Mouse (Mus musculus): ENCODE measurements around the gene Ehbp1. TPM values are rescaled to one million over a fixed set of nuclear protein-coding genes. Genes with fewer than 3 reads are reported as not detected.

Gene Ehbp1
- polyA plus RNA-seq, 1 experiment from 2014 or later, result 6.7 TPM

DNA sequence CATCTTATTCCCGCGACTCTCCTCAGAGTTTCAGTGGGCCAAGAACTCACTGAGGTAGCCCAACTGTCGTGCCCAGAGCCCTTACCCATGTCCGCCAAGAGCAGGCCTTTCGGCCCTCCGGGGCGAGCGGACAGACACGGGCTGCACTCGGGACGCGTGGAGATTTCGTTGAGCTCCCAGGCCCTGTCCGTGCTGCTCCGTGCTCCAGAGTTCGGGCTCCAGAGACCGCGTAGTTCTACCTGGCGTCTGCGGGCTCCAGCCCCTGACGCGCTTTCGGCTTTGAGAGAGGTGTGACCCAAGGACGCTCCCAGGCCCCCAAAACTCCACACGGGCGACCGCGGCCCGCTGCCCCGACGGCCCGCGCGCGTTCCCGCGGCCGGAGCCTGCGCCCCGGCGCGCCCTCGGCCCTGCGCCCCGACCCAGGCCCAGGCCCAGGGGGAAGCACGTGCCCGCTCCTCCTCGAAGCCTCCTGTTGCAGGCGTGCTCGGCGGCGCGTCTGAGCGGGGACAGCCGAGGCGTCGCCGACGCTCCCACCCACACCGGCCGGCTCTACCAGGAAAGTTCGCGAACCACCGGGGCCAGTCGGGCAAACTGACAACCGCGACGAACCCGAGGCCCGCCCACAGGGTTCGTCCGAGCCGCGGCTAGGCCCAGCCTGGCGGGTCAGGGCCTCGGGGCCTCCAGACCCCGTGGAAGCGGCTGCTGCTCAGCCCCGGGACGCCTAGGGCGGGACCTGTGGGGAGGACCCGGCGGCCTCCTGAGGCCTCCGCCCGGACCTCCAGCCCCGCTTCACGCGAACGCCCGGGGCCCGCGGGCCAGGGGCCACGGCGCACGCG lies 349.1 kb downstream of the Ehbp1 start:
- H3K4me1 ChIP-seq, result peaks cover 27% of the 10 kb centered on the region
- WGBS, result 2% methylated on average over 96 of the region's 96 CpGs

GRCm38 (mm10) chr11:21988398-21988946 lies 353.6 kb downstream of the Ehbp1 start:
- H3K27ac ChIP-seq (replicated peaks), result no peak overlapping the region
- H3K9me3 ChIP-seq, result peaks cover 3% of the 10 kb centered on the region; the same call in 1 of the 2 replicates
- no peaks in the 10 kb centered on the region for H3K36me3 ChIP-seq (replicated peaks)
- H3K27me3 ChIP-seq (replicated peaks; ENCODE audit: low read depth, poor library complexity, severe bottlenecking), result peaks cover 67% of the 10 kb centered on the region
- H3K4me3 ChIP-seq, result no peak overlapping the region
- 81% methylated on average over 1 of the region's 1 CpGs for WGBS
- H3K4me1 ChIP-seq, result peaks cover 10% of the 10 kb centered on the region
- DNase-seq (ENCODE audit: low spot score), result no peak

More for the DNA sequence above, 349.1 kb downstream of the Ehbp1 start:
- DNase-seq (ENCODE audit: low spot score), result peak; percentile 70
- Histone ChIP-seq H3K27me3 (replicated peaks; ENCODE audit: low read depth, poor library complexity, severe bottlenecking) (peaks cover 100% of the 10 kb centered on the region), H3K36me3 (replicated peaks) (no peaks in the 10 kb centered on the region), H3K27ac (replicated peaks) (peak overlapping the region; percentile 26), H3K4me3 (peak overlapping the region; percentile 42), H3K9me3 (peaks cover 3% of the 10 kb centered on the region; the same call in 1 of the 2 replicates)

GRCm38 (mm10) chr11:21985118-21985517 lies 357.0 kb downstream of the Ehbp1 start:
- H3K4me3 ChIP-seq, result no peak overlapping the region
- no peak for DNase-seq (ENCODE audit: low spot score)
- H3K27me3 ChIP-seq (replicated peaks; ENCODE audit: low read depth, poor library complexity, severe bottlenecking), result peaks cover 34% of the 10 kb centered on the region
- 0 out of 2 replicates have a peak, but pooled peaks cover 2% of the 10 kb centered on the region for H3K4me1 ChIP-seq
- H3K27ac ChIP-seq (replicated peaks), result no peak overlapping the region
- no peaks in the 10 kb centered on the region for H3K9me3 ChIP-seq
- H3K36me3 ChIP-seq (replicated peaks), result no peaks in the 10 kb centered on the region
- 51% methylated on average over 1 of the region's 1 CpGs for WGBS

DNA sequence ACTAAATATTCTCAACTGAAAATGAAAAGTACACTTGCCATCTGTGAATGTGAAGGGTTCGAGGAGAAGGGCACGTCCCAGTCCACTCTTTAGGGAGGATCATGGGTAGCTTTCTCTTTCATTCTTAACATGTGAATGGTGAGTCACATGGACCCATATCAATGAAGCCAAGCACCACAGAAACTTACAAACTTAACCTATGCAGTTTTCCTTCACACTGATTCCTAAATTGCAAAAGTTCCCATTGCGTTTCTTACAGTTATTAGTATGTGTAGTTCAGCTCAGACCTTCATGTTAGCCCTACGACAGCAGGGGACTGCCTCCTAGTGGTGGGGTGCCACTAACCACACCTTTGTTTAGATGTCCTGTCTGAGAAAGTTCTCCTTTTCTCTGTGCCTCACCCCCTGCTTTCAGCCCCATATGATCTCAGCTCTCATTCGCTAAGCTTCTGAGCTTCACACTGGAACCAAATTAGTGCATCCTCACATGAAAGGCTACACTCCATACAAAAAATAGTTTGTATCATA lies 368.0 kb downstream of the Ehbp1 start:
- WGBS, result 74% methylated on average over 5 of the region's 5 CpGs
- H3K4me3 ChIP-seq, result no peak overlapping the region
- no peaks in the 10 kb centered on the region for H3K36me3 ChIP-seq (replicated peaks)
- no peaks in the 10 kb centered on the region for H3K9me3 ChIP-seq
- no peak overlapping the region for H3K27ac ChIP-seq (replicated peaks)
- no peaks in the 10 kb centered on the region for H3K4me1 ChIP-seq
- H3K27me3 ChIP-seq (replicated peaks; ENCODE audit: low read depth, poor library complexity, severe bottlenecking), result no peaks in the 10 kb centered on the region
- no peak for DNase-seq (ENCODE audit: low spot score)

GRCm38 (mm10) chr11:21973597-21973996 lies 368.5 kb downstream of the Ehbp1 start:
- H3K27ac ChIP-seq (replicated peaks), result no peak overlapping the region

GRCm38 (mm10) chr11:21968922-21969321 lies 373.2 kb downstream of the Ehbp1 start:
- H3K9me3 ChIP-seq, result no peaks in the 10 kb centered on the region
- H3K4me1 ChIP-seq, result no peaks in the 10 kb centered on the region
- H3K27me3 ChIP-seq (replicated peaks; ENCODE audit: low read depth, poor library complexity, severe bottlenecking), result no peaks in the 10 kb centered on the region
- H3K27ac ChIP-seq (replicated peaks), result no peak overlapping the region
- WGBS, result 93% methylated on average over 3 of the region's 3 CpGs
- H3K36me3 ChIP-seq (replicated peaks), result no peaks in the 10 kb centered on the region
- DNase-seq (ENCODE audit: low spot score), result no peak
- no peak overlapping the region for H3K4me3 ChIP-seq

More at GRCm38 (mm10) chr11:21973597-21973996, 368.5 kb downstream of the Ehbp1 start:
- H3K9me3 ChIP-seq, result no peaks in the 10 kb centered on the region
- no peaks in the 10 kb centered on the region for H3K36me3 ChIP-seq (replicated peaks)
- 84% methylated on average over 3 of the region's 3 CpGs for WGBS
- H3K27me3 ChIP-seq (replicated peaks; ENCODE audit: low read depth, poor library complexity, severe bottlenecking), result no peaks in the 10 kb centered on the region
- no peaks in the 10 kb centered on the region for H3K4me1 ChIP-seq
- DNase-seq (ENCODE audit: low spot score), result no peak
- H3K4me3 ChIP-seq, result no peak overlapping the region

Other genes with a start within 250 kb of the Ehbp1 start
- 13.2 and 13.9 TPM in 2 replicates for gene Tmem17, start 169.8 kb upstream of the Ehbp1 start, polyA plus RNA-seq (2016; fragmentation: Nextera tagmentation; extraction: Ambion mirVana)